Mouse (Mus musculus) C2C12 (cell line): ENCODE results near the gene Sufu. TPM values are rescaled to one million over a fixed set of nuclear protein-coding genes. Genes with fewer than 3 reads are reported as not detected.
A peak's percentile ranks its signal among the peaks of the same experiment; 100 is the strongest.

ENCODE experiments used
- H3K27me3 ChIP-seq: one replicate; pipeline ENCODE4 v1.6.1; 2011; ENCODE audit not compliant: control insufficient read depth, insufficient read depth, insufficient read length
- H3K36me3 ChIP-seq: one replicate; pipeline ENCODE4 v1.6.1; 2011; ENCODE audit not compliant: control insufficient read depth, insufficient read depth
- H3K4me3 ChIP-seq: one replicate; pipeline ENCODE4 v1.5.1; 2011; ENCODE audit warnings: mild to moderate bottlenecking, control low read depth; ENCODE audit not compliant: poor library complexity, insufficient read depth, severe bottlenecking
- H3K79me2 ChIP-seq: one replicate; pipeline ENCODE4 v1.6.1; 2011; ENCODE audit not compliant: control insufficient read depth, insufficient read depth
- H3K79me3 ChIP-seq: one replicate; pipeline ENCODE4 v1.6.1; 2011; ENCODE audit warnings: low read depth, control low read depth
- H3ac ChIP-seq: one replicate; pipeline ENCODE3; 2011; ENCODE audit warnings: low read depth; ENCODE audit not compliant: control insufficient read depth, insufficient read length
- CEBPB ChIP-seq: IDR thresholded peaks from one replicate; pipeline ENCODE4 v1.6.1; 2011; ENCODE audit warnings: low read depth, mild to moderate bottlenecking, control low read depth, moderate library complexity
- CTCF ChIP-seq: IDR thresholded peaks from one replicate; pipeline ENCODE4 v1.5.1; 2011; ENCODE audit not compliant: control insufficient read depth, insufficient read depth, insufficient read length
- FOSL1 ChIP-seq: IDR thresholded peaks from one replicate; pipeline ENCODE4 v1.8.0; 2011; ENCODE audit warnings: mild to moderate bottlenecking, low read length; ENCODE audit not compliant: poor library complexity, insufficient read depth, severe bottlenecking
- MAX ChIP-seq: IDR thresholded peaks from one replicate; pipeline ENCODE4 v1.6.1; 2011; ENCODE audit warnings: mild to moderate bottlenecking, control low read depth
- MYOD1 ChIP-seq: IDR thresholded peaks from one replicate; pipeline ENCODE4 v1.6.1; 2011; ENCODE audit warnings: low read depth; ENCODE audit not compliant: control insufficient read depth, insufficient read length
- MYOG ChIP-seq: IDR thresholded peaks from one replicate; pipeline ENCODE4 v1.6.1; 2011; ENCODE audit not compliant: control insufficient read depth, insufficient read length; ENCODE audit errors: extremely low read depth
- USF1 ChIP-seq: IDR thresholded peaks from one replicate; pipeline ENCODE4 v1.6.1; 2011; ENCODE audit warnings: low read depth, mild to moderate bottlenecking, control low read depth, moderate library complexity
- polyA plus RNA-seq: library from polyadenylated mRNA; unstranded; fragments of >200 nt; fragmentation: generic; extraction: Trizol; gene quantifications from one replicate; pipeline ENCODE4 v1.2.1, GENCODE M21; 2012; ENCODE audit warnings: missing spikeins

The Sufu gene
- polyA plus RNA-seq, 1 experiment: 17.8 TPM

DNA sequence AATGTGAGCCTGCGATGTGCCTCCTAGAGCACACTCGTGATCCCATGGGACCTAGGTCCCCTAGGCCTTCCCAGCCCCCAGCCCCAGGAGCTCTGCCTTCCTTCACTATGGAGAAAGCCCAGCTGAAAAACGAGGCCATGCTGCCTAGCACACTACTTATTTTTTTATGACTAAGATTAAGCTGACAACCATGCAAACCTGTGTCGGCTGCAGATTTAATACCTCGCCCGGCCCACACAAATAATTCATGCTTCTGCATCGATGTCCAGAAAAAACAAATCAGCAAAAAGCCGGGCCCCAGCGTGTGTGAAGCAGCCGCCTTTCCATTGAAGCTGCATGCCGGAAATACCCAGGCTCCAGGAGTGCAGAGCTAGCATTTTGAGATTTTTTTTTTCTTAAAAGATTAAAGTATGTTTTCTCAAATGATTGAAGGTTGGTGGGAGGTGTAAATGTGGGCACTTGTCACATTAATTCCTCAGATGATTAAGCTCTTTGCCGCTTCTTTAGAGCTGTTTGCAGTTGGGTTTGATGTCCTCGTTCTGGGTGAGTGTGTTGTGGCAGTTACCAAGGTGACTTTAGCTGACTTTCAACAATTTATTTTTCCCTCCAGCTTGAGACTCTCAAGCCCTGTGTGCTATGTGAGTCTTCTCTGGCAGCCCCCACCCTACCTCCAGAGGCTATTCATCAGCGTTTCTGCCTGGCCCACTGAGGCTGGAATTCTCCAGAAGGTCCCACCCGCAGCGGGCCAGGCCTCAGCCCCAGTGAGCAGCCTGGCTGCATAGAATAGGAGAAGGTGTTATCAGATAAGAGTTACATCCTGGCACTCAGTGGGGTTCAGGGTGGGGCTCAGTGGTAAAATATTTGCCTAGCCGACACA, 73.9 kb downstream of the Sufu start:
- Histone ChIP-seq H3K79me3 (no peaks in the 10 kb centered on the region), H3ac (no peak overlapping the region), H3K27me3 (no peaks in the 10 kb centered on the region), H3K36me3 (peaks cover 8% of the 10 kb centered on the region), H3K79me2 (no peaks in the 10 kb centered on the region), H3K4me3 (no peak overlapping the region)
- no peak for TF ChIP-seq FOSL1
- TF ChIP-seq MYOG: no peak
- no peak for TF ChIP-seq USF1
- TF ChIP-seq CEBPB: no peak
- no peak for TF ChIP-seq MYOD1
- no peak for TF ChIP-seq CTCF
- no peak for TF ChIP-seq MAX

DNA sequence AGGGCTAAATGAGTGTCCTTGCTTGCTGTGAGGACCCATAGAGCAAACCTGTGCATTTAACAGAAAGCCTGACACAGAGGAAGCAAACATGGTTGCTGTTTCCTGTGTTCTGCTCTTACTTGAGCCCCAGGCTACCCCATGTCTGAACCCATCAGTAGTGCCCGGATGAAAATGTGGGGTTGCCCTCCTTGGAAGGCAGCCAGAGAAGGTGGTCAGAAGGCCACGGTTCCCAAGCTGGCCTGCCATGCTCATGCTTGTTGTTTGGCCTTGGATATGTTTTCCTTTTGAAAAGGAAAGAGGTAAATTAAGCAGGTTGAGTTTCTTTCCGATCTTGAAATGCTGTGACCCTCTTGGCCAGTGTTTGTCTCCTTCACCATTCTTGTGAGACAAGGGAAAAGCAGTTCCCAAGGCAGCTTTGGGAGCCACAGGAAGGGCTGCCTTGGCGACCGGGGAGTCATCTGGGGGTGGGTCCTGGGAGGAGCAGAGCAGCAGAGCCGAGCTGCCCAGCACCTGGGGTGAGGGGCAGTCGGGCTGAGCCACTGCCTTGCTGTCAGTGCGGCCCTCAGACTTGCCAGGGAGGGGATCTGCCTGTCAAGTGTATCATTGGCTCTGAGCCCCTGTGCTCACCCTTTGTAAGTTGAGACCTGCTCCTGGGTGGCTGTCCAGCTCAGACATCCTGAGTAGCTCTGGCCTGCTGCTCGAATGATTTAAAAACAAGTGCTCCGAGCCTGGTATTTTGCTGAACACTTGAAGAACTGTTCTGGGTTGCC, 74.8 kb downstream of the Sufu start:
- no peaks in the 10 kb centered on the region for H3K79me3 ChIP-seq
- H3K4me3 ChIP-seq: no peak overlapping the region
- TF ChIP-seq MYOD1 (no peak), USF1 (no peak), CTCF (no peak), MYOG (no peak), MAX (no peak), FOSL1 (no peak), CEBPB (no peak)
- no peaks in the 10 kb centered on the region for H3K27me3 ChIP-seq
- H3ac ChIP-seq: no peak overlapping the region
- H3K79me2 ChIP-seq: no peaks in the 10 kb centered on the region
- H3K36me3 ChIP-seq: peaks cover 8% of the 10 kb centered on the region

DNA sequence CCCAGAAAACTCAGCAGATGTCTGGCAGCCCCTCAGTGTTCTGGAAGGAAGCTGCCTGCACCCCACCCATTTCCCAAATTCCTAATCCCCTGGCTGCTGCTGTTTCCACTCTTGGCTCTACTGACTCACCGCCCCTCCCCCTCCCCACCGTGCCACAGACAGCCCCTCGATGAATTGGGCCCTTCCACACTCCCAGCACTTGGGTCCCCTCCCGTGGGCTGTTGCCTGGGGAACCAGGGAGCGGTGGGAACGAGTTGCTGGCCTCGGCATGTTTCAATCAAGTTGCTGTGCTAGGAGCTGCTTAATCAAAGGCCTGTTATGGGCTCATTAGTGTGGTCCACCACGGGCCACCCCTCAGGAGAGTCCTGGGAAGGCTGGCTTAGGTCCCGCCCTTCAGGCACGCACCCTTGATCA, 80.7 kb downstream of the Sufu start:
- Histone ChIP-seq H3K27me3 (no peaks in the 10 kb centered on the region), H3K36me3 (no peaks in the 10 kb centered on the region), H3K79me2 (no peaks in the 10 kb centered on the region), H3K79me3 (no peaks in the 10 kb centered on the region), H3ac (no peak overlapping the region), H3K4me3 (no peak overlapping the region)
- no peak for TF ChIP-seq FOSL1
- no peak for TF ChIP-seq MAX
- TF ChIP-seq USF1: no peak
- TF ChIP-seq MYOD1: no peak
- TF ChIP-seq MYOG: no peak
- no peak for TF ChIP-seq CTCF
- no peak for TF ChIP-seq CEBPB

DNA sequence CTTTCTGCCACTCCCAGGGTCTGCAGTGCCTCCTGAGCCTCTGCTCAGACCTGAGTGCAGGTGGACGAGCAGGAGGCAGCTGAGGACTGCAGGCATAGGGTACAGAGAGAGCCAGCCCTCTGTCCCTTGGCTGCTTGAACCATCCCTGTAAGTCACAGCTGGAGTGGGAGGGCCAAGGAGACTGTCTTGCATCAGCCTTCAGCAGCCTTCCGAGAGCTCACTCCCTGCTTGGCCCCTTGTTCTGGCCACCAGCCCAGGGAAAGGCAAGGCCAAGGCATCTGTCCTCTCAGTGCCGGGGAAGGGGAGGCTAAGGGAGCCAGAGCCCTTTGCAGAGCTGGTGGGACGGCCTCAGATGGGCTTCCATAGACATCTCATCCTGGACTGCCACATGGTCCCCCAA, 81.5 kb downstream of the Sufu start:
- peak; percentile 61 for TF ChIP-seq CEBPB
- no peak for TF ChIP-seq CTCF
- Histone ChIP-seq H3K27me3 (no peaks in the 10 kb centered on the region), H3K79me3 (no peaks in the 10 kb centered on the region), H3K36me3 (peaks cover 2% of the 10 kb centered on the region), H3K79me2 (no peaks in the 10 kb centered on the region), H3ac (peak overlapping the region; percentile 13), H3K4me3 (no peak overlapping the region)

DNA sequence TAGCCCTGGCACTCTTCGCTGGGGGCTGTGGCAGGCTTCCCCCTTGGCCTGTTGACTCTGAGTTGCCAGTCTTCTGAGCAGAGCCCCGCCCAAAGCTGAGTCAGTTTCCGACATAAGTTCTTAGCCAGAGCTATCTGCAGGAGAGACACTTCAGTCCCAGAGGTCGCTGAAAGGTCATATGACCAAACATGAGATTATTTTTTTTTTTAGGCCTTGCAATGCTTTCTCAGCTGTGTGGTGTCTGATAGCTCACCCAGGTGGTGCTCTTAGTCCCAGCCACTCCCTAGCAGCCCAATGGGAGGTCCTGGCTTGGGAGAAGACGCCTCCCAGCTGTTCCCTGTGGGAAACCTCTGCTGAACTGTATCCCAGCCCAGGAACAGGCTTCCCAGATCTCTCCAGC, 82.1 kb downstream of the Sufu start:
- Histone ChIP-seq H3K36me3 (peaks cover 7% of the 10 kb centered on the region), H3K79me3 (no peaks in the 10 kb centered on the region), H3ac (no peak overlapping the region), H3K79me2 (no peaks in the 10 kb centered on the region), H3K27me3 (no peaks in the 10 kb centered on the region), H3K4me3 (no peak overlapping the region)
- TF ChIP-seq MYOD1 (peak; percentile 92), CTCF (no peak), USF1 (peak; percentile 78)
